Mouse (Mus musculus) CH12.LX (cell line): ENCODE data around the gene Gm18336.

Experiments used
- CHD1 ChIP-seq: IDR thresholded peaks from 2 replicates; pipeline ENCODE4 v1.6.1; 2012; ENCODE audit warnings: low read depth, low read length, improper control_type of control experiment, inconsistent platforms
- CTCF ChIP-seq, 2 experiments: IDR thresholded peaks in 1 of 2; conservative IDR thresholded peaks in 1 of 2; 2 replicates each; pipeline ENCODE4 v1.5.1; 2011 to 2012; ENCODE audit warnings: low read depth in 2 of 2, low read length in 2 of 2, improper control_type of control experiment in 1 of 2, inconsistent platforms in 1 of 2, mild to moderate bottlenecking in 1 of 2, moderate library complexity in 1 of 2
- E2F4 ChIP-seq: IDR thresholded peaks from 2 replicates; pipeline ENCODE4 v1.6.1; 2011; ENCODE audit warnings: low read depth, low read length, improper control_type of control experiment; ENCODE audit not compliant: insufficient replicate concordance
- EP300 ChIP-seq: IDR thresholded peaks from 2 replicates; pipeline ENCODE4 v1.6.1; 2011; ENCODE audit warnings: low read length, improper control_type of control experiment
- HCFC1 ChIP-seq: IDR thresholded peaks from 2 replicates; pipeline ENCODE4 v1.6.1; 2012; ENCODE audit warnings: low read depth, mild to moderate bottlenecking, inconsistent platforms, low read length, improper control_type of control experiment
- MXI1 ChIP-seq: IDR thresholded peaks from 2 replicates; pipeline ENCODE4 v1.6.1; 2011; ENCODE audit warnings: mild to moderate bottlenecking, low read depth, low read length, improper control_type of control experiment
- NRF1 ChIP-seq: IDR thresholded peaks from 2 replicates; pipeline ENCODE4 v1.6.1; 2014; ENCODE audit warnings: low read depth, mild to moderate bottlenecking, inconsistent platforms, low read length, improper control_type of control experiment, moderate library complexity
- PAX5 ChIP-seq: IDR thresholded peaks from 2 replicates; pipeline ENCODE4 v1.6.1; 2012; ENCODE audit warnings: low read length, inconsistent platforms, mixed read lengths
- POLR2A ChIP-seq: IDR thresholded peaks from 2 replicates; pipeline ENCODE4 v1.6.1; 2011; ENCODE audit warnings: low read depth, mild to moderate bottlenecking, improper control_type of control experiment, low read length
- USF1 ChIP-seq: IDR thresholded peaks from 2 replicates; pipeline ENCODE4 v1.6.1; 2014; ENCODE audit warnings: low read depth, mild to moderate bottlenecking, inconsistent platforms, low read length, improper control_type of control experiment
- ZC3H11A ChIP-seq: IDR thresholded peaks from 2 replicates; pipeline ENCODE4 v1.6.1; 2012; ENCODE audit warnings: low read depth, mild to moderate bottlenecking, inconsistent platforms, low read length, improper control_type of control experiment

DNA sequence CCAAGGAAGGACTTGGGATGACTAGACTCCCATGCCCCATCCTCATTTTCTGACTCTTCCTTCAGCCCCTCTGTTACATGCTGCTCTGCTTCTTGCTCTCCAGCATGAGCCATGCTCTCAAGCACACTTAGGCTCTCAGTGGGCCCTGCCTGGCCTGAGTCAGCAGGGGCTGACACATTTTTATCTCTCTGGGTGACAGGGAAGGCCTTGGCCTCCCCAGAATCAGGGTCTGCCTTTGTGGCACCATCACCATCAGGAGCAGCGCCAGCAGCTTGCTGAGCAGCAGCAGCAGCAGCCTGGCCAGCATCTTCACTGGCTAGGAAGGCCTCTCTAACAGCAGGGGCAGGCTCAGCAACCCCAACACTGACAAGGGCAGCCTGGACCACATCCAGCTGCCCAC lies 2.1 kb downstream of the Gm18336 start:
- TF ChIP-seq E2F4 = no peak
- TF ChIP-seq NRF1 = no peak
- TF ChIP-seq CTCF (conservative IDR thresholded peaks at IDR 0.05 in 1 of 2, IDR thresholded peaks at IDR 0.05 in 1 of 2; ENCODE audit: low read depth in 2 of 2, low read length in 2 of 2) = no peak
- TF ChIP-seq POLR2A = no peak
- TF ChIP-seq PAX5 = no peak
- TF ChIP-seq EP300 = no peak
- TF ChIP-seq MXI1 = no peak
- TF ChIP-seq ZC3H11A = no peak
- no peak for TF ChIP-seq USF1
- no peak for TF ChIP-seq HCFC1
- no peak for TF ChIP-seq CHD1
